Mouse (Mus musculus) embryo, embryonic 10.5 days (tissue): ENCODE results near the gene Pnma5.

Experiments
- DNase-seq: peaks from one replicate; pipeline ENCODE4 v3.0.0-alpha.2; 2015; ENCODE audit warnings: low spot score

Pnma5 gene

GRCm38 (mm10) chrX:72985607-72986006 lies 51.3 kb downstream of the Pnma5 start:
- DNase-seq = no peak
